Mouse (Mus musculus) liver, embryonic 14.5 days (tissue): ENCODE results near the gene Hepacam2.

Experiments
- CTCF ChIP-seq: IDR thresholded peaks from 2 replicates; pipeline ENCODE4 v1.5.1; 2016; ENCODE audit warnings: antibody characterized with exemption, low read depth, control low read depth
- EP300 ChIP-seq: IDR thresholded peaks from 2 replicates; pipeline ENCODE4 v1.6.1; 2016; ENCODE audit warnings: antibody characterized with exemption, low read depth

- no peak for TF ChIP-seq CTCF
- no peak for TF ChIP-seq EP300
Observed at GRCm38 (mm10) chr6:3463026-3463425, 35.1 kb downstream of the Hepacam2 start.
